Mouse (Mus musculus): ENCODE data around the gene Kmo. TPM values are rescaled to one million over a fixed set of nuclear protein-coding genes. Genes with fewer than 3 reads are reported as not detected.
A peak's percentile ranks its signal among the peaks of the same experiment; 100 is the strongest.

Gene Kmo
- polyA plus RNA-seq, 1 experiment = 0.02 TPM

GRCm38 (mm10) chr1:175648615-175649014 is 28.4 kb downstream of the Kmo start:
- Histone ChIP-seq H3K27me3 (ENCODE audit: control insufficient read depth, insufficient read depth, insufficient read length) (no peaks in the 10 kb centered on the region), H3K4me3 (ENCODE audit: insufficient read depth, poor library complexity, severe bottlenecking) (no peak overlapping the region), H3ac (ENCODE audit: control insufficient read depth, insufficient read length, low read depth) (no peak overlapping the region), H3K79me3 (ENCODE audit: low read depth) (no peaks in the 10 kb centered on the region), H3K79me2 (ENCODE audit: control insufficient read depth, insufficient read depth) (no peaks in the 10 kb centered on the region), H3K36me3 (ENCODE audit: control insufficient read depth, insufficient read depth) (no peaks in the 10 kb centered on the region)
- TF ChIP-seq MYOG (IDR thresholded peaks at IDR 0.05; ENCODE audit: control insufficient read depth, extremely low read depth, insufficient read length) (no peak), CEBPB (IDR thresholded peaks at IDR 0.05; ENCODE audit: low read depth) (no peak), MAX (IDR thresholded peaks at IDR 0.05) (no peak), MYOD1 (IDR thresholded peaks at IDR 0.05; ENCODE audit: control insufficient read depth, insufficient read length, low read depth) (no peak), FOSL1 (IDR thresholded peaks at IDR 0.05; ENCODE audit: insufficient read depth, low read length, poor library complexity, severe bottlenecking) (no peak), CTCF (IDR thresholded peaks at IDR 0.05; ENCODE audit: control insufficient read depth, insufficient read depth, insufficient read length) (no peak), USF1 (IDR thresholded peaks at IDR 0.05; ENCODE audit: low read depth) (no peak)

GRCm38 (mm10) chr1:175659900-175660299 is 39.7 kb downstream of the Kmo start:
- no peaks in the 10 kb centered on the region for H3K79me2 ChIP-seq (ENCODE audit: control insufficient read depth, insufficient read depth)
- no peaks in the 10 kb centered on the region for H3K79me3 ChIP-seq (ENCODE audit: low read depth)
- H3K27me3 ChIP-seq (ENCODE audit: control insufficient read depth, insufficient read depth, insufficient read length) = no peaks in the 10 kb centered on the region
- no peaks in the 10 kb centered on the region for H3K36me3 ChIP-seq (ENCODE audit: control insufficient read depth, insufficient read depth)
- TF ChIP-seq USF1 (IDR thresholded peaks at IDR 0.05; ENCODE audit: low read depth) = no peak
- TF ChIP-seq FOSL1 (IDR thresholded peaks at IDR 0.05; ENCODE audit: insufficient read depth, low read length, poor library complexity, severe bottlenecking) = no peak
- no peak for TF ChIP-seq CTCF (IDR thresholded peaks at IDR 0.05; ENCODE audit: control insufficient read depth, insufficient read depth, insufficient read length)
- TF ChIP-seq MYOD1 (IDR thresholded peaks at IDR 0.05; ENCODE audit: control insufficient read depth, insufficient read length, low read depth) = no peak
- no peak overlapping the region for H3K4me3 ChIP-seq (ENCODE audit: insufficient read depth, poor library complexity, severe bottlenecking)
- no peak overlapping the region for H3ac ChIP-seq (ENCODE audit: control insufficient read depth, insufficient read length, low read depth)

GRCm38 (mm10) chr1:175668666-175669405 is 48.7 kb downstream of the Kmo start:
- H3K27me3 ChIP-seq (ENCODE audit: control insufficient read depth, insufficient read depth, insufficient read length) = no peaks in the 10 kb centered on the region
- H3K79me3 ChIP-seq (ENCODE audit: low read depth) = no peaks in the 10 kb centered on the region
- H3K79me2 ChIP-seq (ENCODE audit: control insufficient read depth, insufficient read depth) = no peaks in the 10 kb centered on the region
- no peaks in the 10 kb centered on the region for H3K36me3 ChIP-seq (ENCODE audit: control insufficient read depth, insufficient read depth)
- H3ac ChIP-seq (ENCODE audit: control insufficient read depth, insufficient read length, low read depth) = no peak overlapping the region
- no peak overlapping the region for H3K4me3 ChIP-seq (ENCODE audit: insufficient read depth, poor library complexity, severe bottlenecking)
- no peak for TF ChIP-seq MYOG (IDR thresholded peaks at IDR 0.05; ENCODE audit: control insufficient read depth, extremely low read depth, insufficient read length)
- TF ChIP-seq MYOD1 (IDR thresholded peaks at IDR 0.05; ENCODE audit: control insufficient read depth, insufficient read length, low read depth) = no peak
- TF ChIP-seq CTCF (IDR thresholded peaks at IDR 0.05; ENCODE audit: control insufficient read depth, insufficient read depth, insufficient read length) = no peak
- no peak for TF ChIP-seq CEBPB (IDR thresholded peaks at IDR 0.05; ENCODE audit: low read depth)
- TF ChIP-seq MAX (IDR thresholded peaks at IDR 0.05) = no peak
- no peak for TF ChIP-seq FOSL1 (IDR thresholded peaks at IDR 0.05; ENCODE audit: insufficient read depth, low read length, poor library complexity, severe bottlenecking)
- no peak for TF ChIP-seq USF1 (IDR thresholded peaks at IDR 0.05; ENCODE audit: low read depth)

- TF ChIP-seq USF1 (IDR thresholded peaks at IDR 0.05; ENCODE audit: low read depth) (no peak), MYOD1 (IDR thresholded peaks at IDR 0.05; ENCODE audit: control insufficient read depth, insufficient read length, low read depth) (no peak), CTCF (IDR thresholded peaks at IDR 0.05; ENCODE audit: control insufficient read depth, insufficient read depth, insufficient read length) (no peak), MYOG (IDR thresholded peaks at IDR 0.05; ENCODE audit: control insufficient read depth, extremely low read depth, insufficient read length) (no peak), MAX (IDR thresholded peaks at IDR 0.05) (no peak), CEBPB (IDR thresholded peaks at IDR 0.05; ENCODE audit: low read depth) (no peak), FOSL1 (IDR thresholded peaks at IDR 0.05; ENCODE audit: insufficient read depth, low read length, poor library complexity, severe bottlenecking) (no peak)
- Histone ChIP-seq H3K27me3 (ENCODE audit: control insufficient read depth, insufficient read depth, insufficient read length) (no peaks in the 10 kb centered on the region), H3K79me3 (ENCODE audit: low read depth) (no peaks in the 10 kb centered on the region), H3ac (ENCODE audit: control insufficient read depth, insufficient read length, low read depth) (no peak overlapping the region), H3K79me2 (ENCODE audit: control insufficient read depth, insufficient read depth) (no peaks in the 10 kb centered on the region), H3K36me3 (ENCODE audit: control insufficient read depth, insufficient read depth) (no peaks in the 10 kb centered on the region), H3K4me3 (ENCODE audit: insufficient read depth, poor library complexity, severe bottlenecking) (no peak overlapping the region)
Observed at GRCm38 (mm10) chr1:175669456-175669855, 49.3 kb downstream of the Kmo start.

GRCm38 (mm10) chr1:175670042-175670441 is 49.9 kb downstream of the Kmo start:
- H3ac ChIP-seq (ENCODE audit: control insufficient read depth, insufficient read length, low read depth) = no peak overlapping the region
- no peaks in the 10 kb centered on the region for H3K27me3 ChIP-seq (ENCODE audit: control insufficient read depth, insufficient read depth, insufficient read length)
- no peaks in the 10 kb centered on the region for H3K79me3 ChIP-seq (ENCODE audit: low read depth)
- H3K36me3 ChIP-seq (ENCODE audit: control insufficient read depth, insufficient read depth) = no peaks in the 10 kb centered on the region
- TF ChIP-seq MAX (IDR thresholded peaks at IDR 0.05) (no peak), MYOD1 (IDR thresholded peaks at IDR 0.05; ENCODE audit: control insufficient read depth, insufficient read length, low read depth) (peak; percentile 37)
- no peaks in the 10 kb centered on the region for H3K79me2 ChIP-seq (ENCODE audit: control insufficient read depth, insufficient read depth)
- no peak overlapping the region for H3K4me3 ChIP-seq (ENCODE audit: insufficient read depth, poor library complexity, severe bottlenecking)

- TF ChIP-seq FOSL1 (IDR thresholded peaks at IDR 0.05; ENCODE audit: insufficient read depth, low read length, poor library complexity, severe bottlenecking) (no peak), CTCF (IDR thresholded peaks at IDR 0.05; ENCODE audit: control insufficient read depth, insufficient read depth, insufficient read length) (no peak), MAX (IDR thresholded peaks at IDR 0.05) (no peak), MYOD1 (IDR thresholded peaks at IDR 0.05; ENCODE audit: control insufficient read depth, insufficient read length, low read depth) (no peak), CEBPB (IDR thresholded peaks at IDR 0.05; ENCODE audit: low read depth) (no peak), USF1 (IDR thresholded peaks at IDR 0.05; ENCODE audit: low read depth) (no peak), MYOG (IDR thresholded peaks at IDR 0.05; ENCODE audit: control insufficient read depth, extremely low read depth, insufficient read length) (no peak)
- H3K79me3 ChIP-seq (ENCODE audit: low read depth) = no peaks in the 10 kb centered on the region
- no peak overlapping the region for H3ac ChIP-seq (ENCODE audit: control insufficient read depth, insufficient read length, low read depth)
- H3K27me3 ChIP-seq (ENCODE audit: control insufficient read depth, insufficient read depth, insufficient read length) = no peaks in the 10 kb centered on the region
- H3K79me2 ChIP-seq (ENCODE audit: control insufficient read depth, insufficient read depth) = no peaks in the 10 kb centered on the region
- no peak overlapping the region for H3K4me3 ChIP-seq (ENCODE audit: insufficient read depth, poor library complexity, severe bottlenecking)
- H3K36me3 ChIP-seq (ENCODE audit: control insufficient read depth, insufficient read depth) = no peaks in the 10 kb centered on the region
Observed at GRCm38 (mm10) chr1:175671626-175672025, 51.4 kb downstream of the Kmo start.
